8 mouse cellular contexts compared by ENCODE assay signal in the genomic region with DNA sequence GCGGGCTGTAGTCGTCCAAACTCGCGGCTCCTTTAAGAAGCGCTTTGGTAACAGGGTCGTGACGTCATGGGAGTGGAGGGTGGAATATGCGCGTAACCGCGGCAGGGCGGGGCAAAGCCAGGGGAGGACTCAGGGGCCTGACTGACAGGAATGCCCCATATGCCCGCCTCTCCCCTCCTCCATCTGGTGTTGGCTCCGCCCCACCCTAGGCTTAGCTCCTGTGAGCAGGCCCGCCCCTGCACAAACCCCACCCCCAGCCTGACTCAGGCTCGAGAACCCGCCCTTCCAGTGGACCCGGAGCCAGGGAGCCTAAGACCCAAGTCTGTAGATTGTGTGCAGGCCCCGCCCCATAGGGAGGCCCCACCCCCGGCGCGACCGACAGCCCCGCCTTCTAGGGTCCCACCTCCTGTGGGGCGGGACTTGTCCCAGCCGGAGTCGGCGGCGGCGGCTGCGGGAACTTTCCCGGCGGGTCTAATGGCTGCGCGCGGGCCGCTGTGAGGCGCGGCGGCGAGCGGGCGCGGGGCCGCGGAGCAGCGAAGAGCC. TPM values are rescaled to one million over a fixed set of nuclear protein-coding genes. Genes with fewer than 3 reads are reported as not detected.
DNase-seq lines count a peak whose midpoint lies in the region; ATAC-seq and TF ChIP-seq lines count a peak whose summit lies in the region.

TSS of gene Inpp5a (plus strand) at position 440 of the 543 bp plus-strand sequence.

- TF ChIP-seq CTCF in CH12.LX (conservative IDR thresholded peaks at IDR 0.05 in 1 of 2, IDR thresholded peaks at IDR 0.05 in 1 of 2; ENCODE audit: low read depth in 2 of 2, low read length in 2 of 2), result no peak

- H3K9me3 ChIP-seq in CH12.LX (replicated peaks; ENCODE audit: low read length), result no peaks in the 10 kb centered on the region
- H3K9me3 ChIP-seq in forebrain, embryonic 11.5 days (ENCODE audit: control insufficient read depth, low read length), result no peaks in the 10 kb centered on the region
- H3K9me3 ChIP-seq in heart, embryonic 16.5 days (replicated peaks; ENCODE audit: control insufficient read depth, low read length), result no peaks in the 10 kb centered on the region
- no peaks in the 10 kb centered on the region for H3K9me3 ChIP-seq in liver, embryonic 15.5 days (replicated peaks)
- no peaks in the 10 kb centered on the region for H3K9me3 ChIP-seq in neural tube, embryonic 12.5 days

- no peak for TF ChIP-seq RAD21 in CH12.LX (IDR thresholded peaks at IDR 0.05; ENCODE audit: low read depth, low read length)

- H3K4me3 ChIP-seq in CH12.LX (replicated peaks in 1 of 3; ENCODE audit: low read depth in 2 of 3, low read length in 2 of 3, poor library complexity in 1 of 3), result peak within 1 kb of the TSS; percentile 64 to 92 (median 77)
- H3K4me3 ChIP-seq in forebrain, embryonic 11.5 days (ENCODE audit: low read depth, low read length), result peak within 1 kb of the TSS; percentile 69
- peak within 1 kb of the TSS; percentile 71 for H3K4me3 ChIP-seq in heart, embryonic 16.5 days (ENCODE audit: low read length)
- H3K4me3 ChIP-seq in liver, embryonic 15.5 days (replicated peaks), result peak within 1 kb of the TSS; percentile 73
- peak within 1 kb of the TSS; percentile 90 for H3K4me3 ChIP-seq in neural tube, embryonic 12.5 days

- no peak within 1 kb of the TSS for H3K27ac ChIP-seq in CH12.LX (ENCODE audit: insufficient read depth, low read depth)
- 0 out of 2 replicates have a peak within 1 kb of the TSS, but pooled peaks have one; percentile 41 for H3K27ac ChIP-seq in forebrain, embryonic 11.5 days (ENCODE audit: low read depth, low read length)
- peak within 1 kb of the TSS; percentile 91 for H3K27ac ChIP-seq in heart, embryonic 16.5 days (ENCODE audit: low read length)
- H3K27ac ChIP-seq in liver, embryonic 15.5 days (replicated peaks), result peak within 1 kb of the TSS; percentile 65
- H3K27ac ChIP-seq in neural tube, embryonic 12.5 days, result peak within 1 kb of the TSS; percentile 43; the same call in 1 of the 2 replicates

- peaks cover 6 to 35% of the 10 kb centered on the region in 2 experiments for H3K4me1 ChIP-seq in CH12.LX (ENCODE audit: control insufficient read depth in 1 of 2, insufficient read depth in 2 of 2)
- H3K4me1 ChIP-seq in forebrain, embryonic 11.5 days (replicated peaks; ENCODE audit: control insufficient read depth, insufficient read depth, low read length), result peaks cover 10% of the 10 kb centered on the region; the same call in 1 of the 2 replicates
- H3K4me1 ChIP-seq in heart, embryonic 16.5 days (ENCODE audit: control insufficient read depth, insufficient read depth, low read length), result peaks cover 46% of the 10 kb centered on the region
- peaks cover 33% of the 10 kb centered on the region for H3K4me1 ChIP-seq in liver, embryonic 15.5 days (replicated peaks)
- H3K4me1 ChIP-seq in neural tube, embryonic 12.5 days, result peaks cover 19% of the 10 kb centered on the region

- H3K9ac ChIP-seq in CH12.LX (ENCODE audit: insufficient read depth, low read depth), result peak within 1 kb of the TSS; percentile 91
- peak within 1 kb of the TSS; percentile 79 for H3K9ac ChIP-seq in forebrain, embryonic 11.5 days (ENCODE audit: low read length)
- peak within 1 kb of the TSS; percentile 86 for H3K9ac ChIP-seq in heart, embryonic 16.5 days (ENCODE audit: low read length)
- H3K9ac ChIP-seq in liver, embryonic 15.5 days, result peak within 1 kb of the TSS; percentile 85
- peak within 1 kb of the TSS; percentile 92 for H3K9ac ChIP-seq in neural tube, embryonic 12.5 days

- H3K79me2 ChIP-seq in CH12.LX (replicated peaks; ENCODE audit: control insufficient read depth, extremely low read depth, insufficient read depth, poor library complexity, severe bottlenecking), result no peaks in the 10 kb centered on the region

- peak; percentile 56; the same call in 1 of the 2 replicates for TF ChIP-seq POLR2A in CH12.LX (IDR thresholded peaks at IDR 0.05; ENCODE audit: low read depth, low read length)

- TF ChIP-seq EP300 in CH12.LX (IDR thresholded peaks at IDR 0.05; ENCODE audit: low read length), result no peak

- peak within 1 kb of the TSS; percentile 76 for H3K4me2 ChIP-seq in CH12.LX (ENCODE audit: insufficient read depth, low read depth, poor library complexity, severe bottlenecking)
- peak within 1 kb of the TSS; percentile 84 for H3K4me2 ChIP-seq in forebrain, embryonic 11.5 days (ENCODE audit: low read depth, low read length, severe bottlenecking)
- H3K4me2 ChIP-seq in heart, embryonic 16.5 days (ENCODE audit: low read depth, low read length), result peak within 1 kb of the TSS; percentile 81
- H3K4me2 ChIP-seq in liver, embryonic 15.5 days, result peak within 1 kb of the TSS; percentile 97
- H3K4me2 ChIP-seq in neural tube, embryonic 12.5 days (replicated peaks), result peak within 1 kb of the TSS; percentile 84

- no peaks in the 10 kb centered on the region for H3K36me3 ChIP-seq in CH12.LX (replicated peaks in 1 of 2; ENCODE audit: control insufficient read depth in 1 of 2, insufficient read depth in 1 of 2, low read length in 1 of 2)
- H3K36me3 ChIP-seq in forebrain, embryonic 11.5 days (ENCODE audit: control insufficient read depth, insufficient read depth, low read length), result no peaks in the 10 kb centered on the region
- H3K36me3 ChIP-seq in heart, embryonic 16.5 days (ENCODE audit: control insufficient read depth, insufficient read depth), result no peaks in the 10 kb centered on the region
- no peaks in the 10 kb centered on the region for H3K36me3 ChIP-seq in liver, embryonic 15.5 days (replicated peaks)
- H3K36me3 ChIP-seq in neural tube, embryonic 12.5 days, result no peaks in the 10 kb centered on the region

- dilution Hi-C loops in CH12.LX (cut with MboI; ENCODE audit: extremely low pct_ligation_motif_present, extremely low pct_unique_long_range_greater_than_20kb, low sequenced_read_pairs), result no loop called here

- peak; percentile 99 for ATAC-seq in forebrain, embryonic 11.5 days (replicated peaks; ENCODE audit: low FRiP score)
- peak; percentile 96 for ATAC-seq in heart, embryonic 16.5 days (replicated peaks; ENCODE audit: extremely low read depth, insufficient read depth, low FRiP score)
- ATAC-seq in liver, embryonic 15.5 days (ENCODE audit: insufficient read depth), result peak; percentile 96
- peak; percentile 97 for ATAC-seq in neural tube, embryonic 12.5 days (ENCODE audit: low FRiP score, low read depth)

- WGBS in forebrain, embryonic 11.5 days, result under 1% methylated on average over 37 of the region's 47 CpGs
- under 1% methylated on average over 45 of the region's 47 CpGs for WGBS in heart, embryonic 16.5 days
- WGBS in liver, embryonic 15.5 days (ENCODE audit: insufficient replicate concordance), result under 1% methylated on average over 46 of the region's 47 CpGs
- WGBS in neural tube, embryonic 12.5 days, result under 1% methylated on average over 44 of the region's 47 CpGs

- DNase-seq in CH12.LX (ENCODE audit: extremely low read depth), result peak; percentile 98
- DNase-seq in c-Kit-positive CD71-positive TER-119-negative erythroid progenitor cells, embryonic 14.5 days (ENCODE audit: low read depth), result peak; percentile 96
- peak; percentile 100 for DNase-seq in forebrain, embryonic 11.5 days (ENCODE audit: low spot score)
- peak; percentile 99 to 100 for DNase-seq in kidney, postnatal 36 days
- peak; percentile 100 for DNase-seq in telencephalon, adult 2 months (ENCODE audit: low read depth, low spot score)

- peaks cover 7% of the 10 kb centered on the region for H3K27me3 ChIP-seq in CH12.LX (replicated peaks)
- no peaks in the 10 kb centered on the region for H3K27me3 ChIP-seq in forebrain, embryonic 11.5 days (ENCODE audit: control insufficient read depth, insufficient read depth, low read length)
- no peaks in the 10 kb centered on the region for H3K27me3 ChIP-seq in heart, embryonic 16.5 days (ENCODE audit: control insufficient read depth, insufficient read depth, low read length)
- H3K27me3 ChIP-seq in liver, embryonic 15.5 days, result peaks cover 10% of the 10 kb centered on the region
- no peaks in the 10 kb centered on the region for H3K27me3 ChIP-seq in neural tube, embryonic 12.5 days (replicated peaks)

- in situ Hi-C loops in CH12.LX (cut with MboI; ENCODE audit: low pct_ligation_motif_present, low pct_unique_long_range_greater_than_20kb, low sequenced_read_pairs), result no loop called here

TF ChIP-seq in CH12.LX, 34 proteins besides CTCF, POLR2A, EP300 and RAD21:
- TF ChIP-seq SIN3A (IDR thresholded peaks at IDR 0.05; ENCODE audit: low read length), result no peak
- TF ChIP-seq GABPA (IDR thresholded peaks at IDR 0.05; ENCODE audit: insufficient replicate concordance, low read depth, low read length), result 0 out of 2 replicates have a peak, but pooled peaks have one; percentile 11
- 0 out of 2 replicates have a peak, but pooled peaks have one; percentile 43 for TF ChIP-seq TCF12 (IDR thresholded peaks at IDR 0.05; ENCODE audit: low read depth, low read length)
- TF ChIP-seq NELFE (IDR thresholded peaks at IDR 0.05; ENCODE audit: low read depth, low read length), result peak; percentile 53; the same call in 1 of the 2 replicates
- no peak for TF ChIP-seq RCOR1 (conservative IDR thresholded peaks at IDR 0.05; ENCODE audit: low read depth, low read length)
- no peak for TF ChIP-seq MXI1 (IDR thresholded peaks at IDR 0.05; ENCODE audit: low read depth, low read length)
- TF ChIP-seq E2F4 (IDR thresholded peaks at IDR 0.05; ENCODE audit: insufficient replicate concordance, low read depth, low read length), result no peak
- TF ChIP-seq NRF1 (IDR thresholded peaks at IDR 0.05; ENCODE audit: low read depth, low read length), result peak; percentile 68
- peak; percentile 31; the same call in 1 of the 2 replicates for TF ChIP-seq HCFC1 (IDR thresholded peaks at IDR 0.05; ENCODE audit: low read depth, low read length)
- peak; percentile 75 for TF ChIP-seq MAZ (IDR thresholded peaks at IDR 0.05; ENCODE audit: low read depth, low read length)
- TF ChIP-seq CHD2 (IDR thresholded peaks at IDR 0.05; ENCODE audit: low read length), result no peak

RNA-seq across cellular contexts. Expression of gene Inpp5a, which starts in this region (rescaled TPM):
- total RNA-seq in CH12.LX (2012; rRNA removed) (2.7 and 3.0 TPM in 2 replicates), CH12.LX (2014; rRNA removed) (1.7 and 1.8 TPM in 2 replicates)
- 5.4 and 6.9 TPM in 2 replicates for polyA plus RNA-seq in CH12.LX (2012; ENCODE audit: insufficient read length, low read depth)
- 22.4 and 23.7 TPM in 2 replicates for polyA plus RNA-seq in forebrain, embryonic 11.5 days (2014; fragmentation: Nextera tagmentation; extraction: Ambion mirVana)
- polyA plus RNA-seq in heart, embryonic 16.5 days (2015; fragmentation: Nextera tagmentation; extraction: Ambion mirVana), result 47.4 and 54.8 TPM in 2 replicates
- 4.1 and 5.0 TPM in 2 replicates for polyA plus RNA-seq in liver, embryonic 15.5 days (2015; fragmentation: Nextera tagmentation; extraction: Ambion mirVana)
- 26.4 and 26.8 TPM in 2 replicates for polyA plus RNA-seq in neural tube, embryonic 12.5 days (2016; fragmentation: Nextera tagmentation; extraction: Ambion mirVana)
